Mouse (Mus musculus) forebrain, postnatal 0 days (tissue): ENCODE data around the gene Tfap4. TPM values are rescaled to one million over a fixed set of nuclear protein-coding genes. Genes with fewer than 3 reads are reported as not detected.

Experiments used
- ATAC-seq: fragments of 200-750 bp; cut with Nextera tagmentation; 2 replicates; pipeline ENCODE4 v1.8.0; 2017; ENCODE audit warnings: mild to moderate bottlenecking, moderate library complexity
- DNase-seq: peaks from one replicate; pipeline ENCODE4 v3.0.0-alpha.2; 2015
- H3K27ac ChIP-seq: fragments of 300-500 bp; sonication (generic); 2 replicates; pipeline ENCODE4 v1.5.1; 2014; ENCODE audit warnings: low read depth, mild to moderate bottlenecking, antibody characterized with exemption, low read length, moderate library complexity, mixed read lengths
- H3K27me3 ChIP-seq: fragments of 300-500 bp; sonication (generic); 2 replicates; pipeline ENCODE4 v1.6.1; 2014; ENCODE audit warnings: mild to moderate bottlenecking, low read length, mixed read lengths; ENCODE audit not compliant: insufficient read depth
- H3K36me3 ChIP-seq: fragments of 300-500 bp; sonication (generic); 2 replicates; pipeline ENCODE4 v1.6.1; 2014; ENCODE audit warnings: mild to moderate bottlenecking, moderate library complexity; ENCODE audit not compliant: insufficient read depth
- H3K4me1 ChIP-seq: fragments of 300-500 bp; sonication (generic); 2 replicates; pipeline ENCODE4 v1.6.1; 2014; ENCODE audit warnings: antibody characterized with exemption; ENCODE audit not compliant: insufficient read depth
- H3K4me2 ChIP-seq: fragments of 300-500 bp; sonication (generic); 2 replicates; pipeline ENCODE4 v1.6.1; 2014; ENCODE audit warnings: low read depth, mild to moderate bottlenecking, moderate library complexity
- H3K4me3 ChIP-seq: fragments of 300-500 bp; sonication (generic); 2 replicates; pipeline ENCODE4 v1.5.1; 2014; ENCODE audit warnings: low read depth, low read length, mixed read lengths
- H3K9ac ChIP-seq: fragments of 300-500 bp; sonication (generic); 2 replicates; pipeline ENCODE4 v1.6.1; 2014; ENCODE audit warnings: mild to moderate bottlenecking
- H3K9me3 ChIP-seq: fragments of 300-500 bp; sonication (generic); 2 replicates; pipeline ENCODE4 v1.6.1; 2016; ENCODE audit warnings: low read length
- CTCF ChIP-seq: sonication (generic); IDR thresholded peaks from 2 replicates; pipeline ENCODE4 v1.5.1; 2016; ENCODE audit warnings: antibody characterized with exemption, control low read depth, low read depth
- WGBS: fragments of 180-500 bp; shearing (Covaris S2); extraction: QIAGEN DNeasy Blood & Tissue Kit; methylation state at CpG from one replicate; pipeline ENCODE4 v1.1.7; 2014; 5-methylcytosine and 5-hydroxymethylcytosine counted together
- polyA plus RNA-seq: library from polyadenylated mRNA; unstranded; fragments of >200 nt; fragmentation: Nextera tagmentation; extraction: Ambion mirVana; gene quantifications from 2 replicates; pipeline ENCODE4 v1.2.1, GENCODE M21; 2015
- total RNA-seq: library from RNA; depleted of rRNA; stranded (reverse); fragments of >200 nt; gene quantifications from 2 replicates; pipeline ENCODE4 v1.2.3, GENCODE M21; 2014

Gene Tfap4
- total and polyA plus RNA-seq, 2 experiments from 2014 or later: 8.0 to 10.2 TPM

DNA sequence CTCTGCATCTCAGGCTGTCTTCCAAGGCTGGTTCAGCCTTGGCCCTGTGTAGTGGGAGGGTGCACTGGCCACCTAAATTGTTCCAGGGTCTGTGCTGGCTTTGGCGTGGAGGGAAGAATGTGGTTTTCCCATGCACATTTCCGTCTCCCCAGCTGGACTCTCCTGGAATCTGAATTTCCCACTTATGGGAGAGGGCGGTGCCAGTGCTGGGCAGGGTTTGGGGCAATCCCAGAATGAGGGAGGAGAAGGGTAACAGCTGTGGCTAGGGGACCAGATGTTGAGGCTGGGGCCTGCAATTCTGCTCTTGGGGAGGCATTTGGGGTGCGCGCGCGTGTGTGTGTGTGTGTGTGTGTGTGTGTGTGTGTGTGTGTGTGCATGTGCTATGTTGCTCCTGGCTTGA lies 37.6 kb upstream of the Tfap4 start:
- WGBS: 61% methylated on average over 7 of the region's 7 CpGs
- Histone ChIP-seq H3K36me3 (no peaks in the 10 kb centered on the region), H3K27me3 (no peaks in the 10 kb centered on the region), H3K4me3 (no peak overlapping the region), H3K9ac (no peak overlapping the region), H3K9me3 (no peaks in the 10 kb centered on the region), H3K4me1 (peaks cover 35% of the 10 kb centered on the region), H3K27ac (no peak overlapping the region), H3K4me2 (peak overlapping the region; percentile 79; the same call in 1 of the 2 replicates)
- no peak for TF ChIP-seq CTCF
- no peak for ATAC-seq
- DNase-seq: no peak

DNA sequence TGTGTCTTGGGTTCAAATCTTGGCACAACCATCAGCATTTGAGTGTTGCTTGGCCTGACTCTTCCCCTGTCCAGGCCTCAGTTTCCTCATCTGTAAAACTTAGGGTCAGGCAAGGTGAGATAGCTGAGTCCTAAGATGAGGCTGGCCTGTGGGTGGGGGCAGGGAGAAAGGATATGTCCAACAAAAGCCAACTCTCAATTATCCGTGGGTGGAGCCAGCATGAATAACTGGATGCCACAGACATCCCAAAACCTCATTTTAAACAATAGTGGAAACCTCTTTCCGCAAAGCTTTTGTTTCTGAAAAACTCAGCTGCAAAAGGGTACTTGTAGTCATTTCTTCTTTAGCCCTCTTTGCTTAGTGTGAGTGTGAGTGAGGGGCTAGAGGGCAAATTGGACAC lies 37.2 kb upstream of the Tfap4 start:
- H3K9ac ChIP-seq: no peak overlapping the region
- ATAC-seq: no peak
- H3K4me1 ChIP-seq: peaks cover 36% of the 10 kb centered on the region
- no peak overlapping the region for H3K27ac ChIP-seq
- H3K4me2 ChIP-seq: peak overlapping the region; percentile 79
- TF ChIP-seq CTCF: no peak
- H3K9me3 ChIP-seq: no peaks in the 10 kb centered on the region
- H3K4me3 ChIP-seq: no peak overlapping the region
- H3K36me3 ChIP-seq: no peaks in the 10 kb centered on the region
- no peak for DNase-seq
- H3K27me3 ChIP-seq: no peaks in the 10 kb centered on the region
- 35% methylated on average over 2 of the region's 2 CpGs for WGBS

DNA sequence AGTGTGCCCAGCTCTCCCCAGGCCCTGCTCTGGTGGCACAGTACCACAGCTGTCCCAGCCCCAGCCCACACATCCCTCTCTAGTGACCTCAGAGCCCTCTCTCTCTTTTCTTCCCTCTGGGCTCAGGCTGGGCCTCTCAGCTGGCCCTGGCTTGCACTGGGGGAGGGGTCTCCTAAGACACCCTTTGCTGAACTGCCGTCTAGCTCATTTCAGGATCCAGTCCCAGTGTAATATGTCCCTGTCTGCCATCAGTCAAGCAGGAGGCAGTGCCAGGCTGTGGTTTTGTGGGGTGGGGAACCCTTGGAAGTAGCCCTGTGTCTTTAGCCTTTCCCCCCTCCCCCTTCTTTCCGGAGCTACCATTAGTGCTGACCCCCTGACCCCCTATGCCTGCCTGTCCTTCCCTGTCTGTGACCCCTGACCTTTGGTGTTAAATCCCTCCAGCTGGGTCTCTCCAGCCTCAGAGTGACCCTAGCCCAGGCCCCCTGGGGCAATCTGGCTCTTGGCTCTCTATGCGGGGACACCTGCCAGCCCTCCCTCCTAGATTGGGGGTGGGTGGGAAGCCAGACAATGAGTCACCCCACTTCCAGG lies 36.6 kb upstream of the Tfap4 start:
- Histone ChIP-seq H3K4me3 (peak overlapping the region; percentile 85), H3K36me3 (no peaks in the 10 kb centered on the region), H3K9me3 (no peaks in the 10 kb centered on the region), H3K9ac (peak overlapping the region; percentile 76), H3K4me1 (peaks cover 36% of the 10 kb centered on the region), H3K4me2 (peak overlapping the region; percentile 79), H3K27ac (peak overlapping the region; percentile 57), H3K27me3 (no peaks in the 10 kb centered on the region)
- 8% methylated on average over 3 of the region's 3 CpGs for WGBS
- ATAC-seq: peak; percentile 4; the same call in 1 of the 2 replicates
- TF ChIP-seq CTCF: no peak
- DNase-seq: no peak

DNA sequence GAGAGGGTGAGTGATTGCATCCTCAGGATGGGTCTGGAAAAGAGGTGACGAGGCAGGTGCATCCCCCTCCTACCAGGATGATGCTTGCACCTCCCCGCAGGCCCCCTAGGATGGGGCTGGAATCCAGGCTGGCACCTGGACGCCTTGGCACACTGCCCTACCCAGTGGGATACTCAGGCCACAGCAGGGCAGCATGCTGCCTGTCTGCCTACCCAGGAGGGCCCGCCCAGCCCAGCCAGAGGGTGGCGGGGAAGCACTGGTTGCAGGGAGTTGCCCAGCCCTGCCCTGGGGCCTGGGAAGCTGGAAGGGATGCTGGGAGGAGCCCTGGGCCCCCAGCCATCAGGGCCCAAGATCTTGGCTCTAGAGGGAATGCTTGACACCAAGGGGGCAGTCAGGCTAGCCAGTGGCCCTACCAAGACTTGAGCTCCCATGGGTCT lies 35.9 kb upstream of the Tfap4 start:
- ATAC-seq (no peak; the same call in 1 of the 2 replicates), DNase-seq (no peak)
- Histone ChIP-seq H3K4me1 (peaks cover 36% of the 10 kb centered on the region), H3K4me2 (peak overlapping the region; percentile 79), H3K27me3 (no peaks in the 10 kb centered on the region), H3K9me3 (no peaks in the 10 kb centered on the region), H3K36me3 (no peaks in the 10 kb centered on the region), H3K27ac (peak overlapping the region; percentile 57), H3K4me3 (peak overlapping the region; percentile 85), H3K9ac (peak overlapping the region; percentile 76)
- TF ChIP-seq CTCF: no peak
- 2% methylated on average over 5 of the region's 5 CpGs for WGBS

GRCm38 (mm10) chr16:4594814-4595526 lies 35.3 kb upstream of the Tfap4 start:
- peak overlapping the region; percentile 79 for H3K4me2 ChIP-seq
- WGBS: 2% methylated on average over 39 of the region's 52 CpGs
- H3K9ac ChIP-seq: peak overlapping the region; percentile 76
- peak overlapping the region; percentile 90 for H3K27ac ChIP-seq
- DNase-seq (peak; percentile 48), ATAC-seq (peak; percentile 57)
- peak overlapping the region; percentile 85 for H3K4me3 ChIP-seq
- H3K9me3 ChIP-seq: no peaks in the 10 kb centered on the region
- peaks cover 36% of the 10 kb centered on the region for H3K4me1 ChIP-seq
- TF ChIP-seq CTCF: no peak
- H3K36me3 ChIP-seq: no peaks in the 10 kb centered on the region
- no peaks in the 10 kb centered on the region for H3K27me3 ChIP-seq

- Histone ChIP-seq H3K9me3 (no peaks in the 10 kb centered on the region), H3K27me3 (no peaks in the 10 kb centered on the region), H3K9ac (peak within 1 kb of the TSS; percentile 76), H3K4me3 (peak within 1 kb of the TSS; percentile 85), H3K36me3 (no peaks in the 10 kb centered on the region), H3K27ac (peak within 1 kb of the TSS; percentile 90), H3K4me2 (peak within 1 kb of the TSS; percentile 79), H3K4me1 (peaks cover 36% of the 10 kb centered on the region)
- WGBS: 2% methylated on average over 15 of the region's 74 CpGs
- DNase-seq (peak; percentile 88), ATAC-seq (peak; percentile 85)
- no peak for TF ChIP-seq CTCF
Observed at GRCm38 (mm10) chr16:4593971-4594813, 34.5 kb upstream of the Tfap4 start, which contains the start of gene Glis2. TSS of gene Glis2 (plus strand) at chr16:4594713.
